In the genomic region with DNA sequence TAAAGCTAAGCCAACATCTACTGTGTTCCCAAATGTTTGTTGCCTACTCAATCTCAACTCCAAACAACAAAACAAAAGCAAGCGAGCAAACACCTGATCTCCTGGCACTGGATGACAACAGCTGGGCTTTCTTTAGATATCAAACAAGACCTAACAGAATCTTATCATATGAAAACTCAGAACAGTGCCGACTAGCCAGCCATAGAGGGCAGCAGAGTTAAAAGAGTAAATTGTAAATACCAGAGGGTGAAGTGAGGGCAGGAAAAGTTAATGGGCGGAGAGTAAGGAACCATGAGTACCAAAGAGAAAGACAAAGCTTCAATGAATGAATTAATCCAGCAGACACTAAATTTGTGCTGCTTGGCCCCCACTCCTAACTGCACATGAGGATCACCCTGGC, we compare ENCODE assay signal across 8 mouse cellular contexts. TPM values are rescaled to one million over a fixed set of nuclear protein-coding genes. Genes with fewer than 3 reads are reported as not detected.
DNase-seq lines count a peak whose midpoint lies in the region; ATAC-seq and TF ChIP-seq lines count a peak whose summit lies in the region.

No protein-coding gene starts in this region.

- no peak for TF ChIP-seq POLR2A in cerebellum, adult 2 months (IDR thresholded peaks at IDR 0.05; ENCODE audit: borderline replicate concordance, insufficient read depth, low read length)
- no peak for TF ChIP-seq POLR2A in lung, adult 2 months (IDR thresholded peaks at IDR 0.05; ENCODE audit: borderline replicate concordance, extremely low read depth, low read depth, low read length)

- no peak overlapping the region for H3K27ac ChIP-seq in forebrain, embryonic 16.5 days (ENCODE audit: low read length)
- H3K27ac ChIP-seq in forebrain, embryonic 10.5 days = no peak overlapping the region
- H3K27ac ChIP-seq in cerebellum, adult 2 months (ENCODE audit: insufficient read depth, low read length) = no peak overlapping the region

- H3K36me3 ChIP-seq in forebrain, embryonic 16.5 days (ENCODE audit: control insufficient read depth, insufficient read depth) = no peaks in the 10 kb centered on the region
- no peaks in the 10 kb centered on the region for H3K36me3 ChIP-seq in forebrain, embryonic 10.5 days (replicated peaks)
- H3K36me3 ChIP-seq in G1E (replicated peaks) = no peaks in the 10 kb centered on the region

- H3K27me3 ChIP-seq in forebrain, embryonic 16.5 days (replicated peaks; ENCODE audit: control insufficient read depth, insufficient read depth, low read length) = no peaks in the 10 kb centered on the region
- H3K27me3 ChIP-seq in forebrain, embryonic 10.5 days (ENCODE audit: poor library complexity, severe bottlenecking) = no peaks in the 10 kb centered on the region; the same call in 1 of the 2 replicates
- no peaks in the 10 kb centered on the region for H3K27me3 ChIP-seq in G1E (ENCODE audit: insufficient read depth, low read length)
- no peaks in the 10 kb centered on the region for H3K27me3 ChIP-seq in cerebellum, adult 2 months (ENCODE audit: control insufficient read depth, insufficient read depth, low read length)

- H3K9me3 ChIP-seq in forebrain, embryonic 16.5 days (ENCODE audit: control insufficient read depth, low read length) = no peaks in the 10 kb centered on the region
- H3K9me3 ChIP-seq in forebrain, embryonic 10.5 days = no peaks in the 10 kb centered on the region
- H3K9me3 ChIP-seq in G1E (replicated peaks) = peaks cover 3% of the 10 kb centered on the region

- intact Hi-C loops in gastrocnemius, postnatal 14 days (cut with DNase I; ENCODE audit: low total_unique reads) = loop anchor here (10.0 kb wide), 1 partner anchor 173 kb away; no protein-coding TSS in a partner anchor

- H3K4me1 ChIP-seq in forebrain, embryonic 16.5 days (replicated peaks; ENCODE audit: control insufficient read depth, insufficient read depth, low read length) = peaks cover 3% of the 10 kb centered on the region
- peaks cover 28% of the 10 kb centered on the region for H3K4me1 ChIP-seq in forebrain, embryonic 10.5 days
- H3K4me1 ChIP-seq in G1E (ENCODE audit: insufficient read depth, low read depth, low read length) = peaks cover 28% of the 10 kb centered on the region
- H3K4me1 ChIP-seq in cerebellum, adult 2 months (ENCODE audit: control insufficient read depth, insufficient read depth, low read length) = no peaks in the 10 kb centered on the region
- peaks cover 27% of the 10 kb centered on the region for H3K4me1 ChIP-seq in lung, adult 2 months (ENCODE audit: control insufficient read depth, insufficient read depth, low read length)

- no peak overlapping the region for H3K9ac ChIP-seq in forebrain, embryonic 16.5 days (replicated peaks; ENCODE audit: low read depth, low read length)

- no peak for DNase-seq in forebrain, embryonic 10.5 days (ENCODE audit: extremely low spot score, low spot score)
- DNase-seq in G1E (ENCODE audit: low spot score) = no peak
- DNase-seq in cerebellum, adult 2 months = peak; percentile 44 to 61
- peak; percentile 38 for DNase-seq in gastrocnemius, postnatal 14 days
- peak; percentile 85 for DNase-seq in kidney, adult 9 months
- DNase-seq in lung, adult 2 months = peak; percentile 42
- DNase-seq in retina, postnatal 1 day = peak; percentile 79

- H3K4me3 ChIP-seq in forebrain, embryonic 16.5 days (replicated peaks; ENCODE audit: low read length) = no peak overlapping the region
- H3K4me3 ChIP-seq in forebrain, embryonic 10.5 days = no peak overlapping the region
- H3K4me3 ChIP-seq in G1E (ENCODE audit: low read depth, low read length) = no peak overlapping the region
- H3K4me3 ChIP-seq in cerebellum, adult 2 months (replicated peaks; ENCODE audit: insufficient read depth, low read depth, low read length) = no peak overlapping the region
- H3K4me3 ChIP-seq in lung, adult 2 months (replicated peaks; ENCODE audit: extremely low read depth, low read depth, low read length) = no peak overlapping the region

- 16% methylated on average over 3 of the region's 3 CpGs for WGBS in forebrain, embryonic 16.5 days
- 32% methylated on average over 3 of the region's 3 CpGs for WGBS in forebrain, embryonic 10.5 days
- WGBS in cerebellum, adult 2 months = 12% methylated on average over 3 of the region's 3 CpGs
- 4% methylated on average over 3 of the region's 3 CpGs for WGBS in lung, adult 2 months

- no peak for TF ChIP-seq CTCF in G1E (IDR thresholded peaks at IDR 0.05; ENCODE audit: low read depth, low read length)
- TF ChIP-seq CTCF in cerebellum, adult 2 months (IDR thresholded peaks at IDR 0.05; ENCODE audit: borderline replicate concordance, insufficient read depth, low read depth, low read length) = 0 out of 2 replicates have a peak, but pooled peaks have one; percentile 11
- no peak for TF ChIP-seq CTCF in lung, adult 2 months (IDR thresholded peaks at IDR 0.05; ENCODE audit: insufficient read depth, low read length)

- ATAC-seq in forebrain, embryonic 16.5 days = peak; percentile 59; the same call in 1 of the 2 replicates
- ATAC-seq in G1E (ENCODE audit: extremely low read depth, insufficient number of reproducible peaks, low FRiP score, poor library complexity, severe bottlenecking) = peak; percentile 66

- no peak overlapping the region for H3K4me2 ChIP-seq in forebrain, embryonic 16.5 days (ENCODE audit: low read length)

RNA-seq across cellular contexts. Expression of gene Ppp2r5a, which starts 11.8 kb away (rescaled TPM):
- 7.9 and 8.7 TPM in 2 replicates for polyA plus RNA-seq in forebrain, embryonic 16.5 days (2015; fragmentation: Nextera tagmentation; extraction: Ambion mirVana)
- 9.1 and 9.5 TPM in 2 replicates for polyA plus RNA-seq in forebrain, embryonic 10.5 days (2016; fragmentation: Nextera tagmentation; extraction: Ambion mirVana)
- total RNA-seq in G1E (2014; fragmentation: Nextera tagmentation) (133 and 147 TPM in 2 replicates), G1E (2017) (133 and 142 TPM in 2 replicates)
- polyA plus RNA-seq in G1E (2012) = 45.1 and 56.2 TPM in 2 replicates
- polyA plus RNA-seq in cerebellum, adult 2 months (2012; rRNA removed) = 41.1 and 44.7 TPM in 2 replicates
- total RNA-seq in gastrocnemius, postnatal 14 days (2021) = 10 to 100 TPM; 63.0 to 67.2 TPM
- 91.0 and 94.6 TPM in 2 replicates for polyA plus RNA-seq in lung, adult 2 months (2012; rRNA removed)

Comparison
In these comparisons a context has a peak if more than half of its experiments do, and no peak if none do; other contexts are left out.
1. DNase-seq: peak in cerebellum, adult 2 months (2 of 2), gastrocnemius, postnatal 14 days (single experiment), kidney, adult 9 months (single experiment), lung, adult 2 months (single experiment) and retina, postnatal 1 day (single experiment); none in forebrain, embryonic 10.5 days (single experiment) and G1E (single experiment).